Mouse (Mus musculus) bone marrow, adult 2 months (tissue): ENCODE measurements around the gene Tmc2. TPM values are rescaled to one million over a fixed set of nuclear protein-coding genes. Genes with fewer than 3 reads are reported as not detected.

Source experiments
- H3K27ac ChIP-seq: fragments of 200-500 bp; 2 replicates; pipeline ENCODE4 v1.5.1; 2012; ENCODE audit warnings: low read depth, mild to moderate bottlenecking, control low read depth, inconsistent platforms, low read length; ENCODE audit not compliant: control insufficient read depth, poor library complexity, insufficient read depth
- H3K4me1 ChIP-seq: fragments of 200-500 bp; 2 replicates; pipeline ENCODE4 v1.6.1; 2011; ENCODE audit warnings: low read length; ENCODE audit not compliant: control insufficient read depth, insufficient read depth
- H3K4me3 ChIP-seq: fragments of 200-500 bp; replicated peaks from 2 replicates; pipeline ENCODE3; 2011; ENCODE audit warnings: mild to moderate bottlenecking, low read depth, low read length, control low read depth; ENCODE audit not compliant: control insufficient read depth
- CTCF ChIP-seq: fragments of 200-500 bp; IDR thresholded peaks from 2 replicates; pipeline ENCODE4 v1.5.1; 2011; ENCODE audit warnings: low read length, control low read depth; ENCODE audit not compliant: control insufficient read depth, insufficient read depth
- POLR2A ChIP-seq: fragments of 200-500 bp; IDR thresholded peaks from 2 replicates; pipeline ENCODE4 v1.6.1; 2011; ENCODE audit warnings: low read depth, mild to moderate bottlenecking, control low read depth, low read length, borderline replicate concordance; ENCODE audit not compliant: control insufficient read depth
- WGBS: fragments of 180-500 bp; shearing (Covaris S2); methylation state at CpG from one replicate; pipeline ENCODE4 v1.1.7; 2018; 5-methylcytosine and 5-hydroxymethylcytosine counted together
- polyA plus RNA-seq: library from polyadenylated mRNA; stranded (reverse); fragments of >200 nt; gene quantifications from 2 replicates; pipeline ENCODE4 v1.2.4, GENCODE M21; 2011; ENCODE audit warnings: low replicate concordance; ENCODE audit not compliant: missing spikeins, insufficient read depth, insufficient read length

Tmc2 gene
- polyA plus RNA-seq, 1 experiment: not detected

GRCm38 (mm10) chr2:130265520-130265919 is 70.5 kb downstream of the Tmc2 start:
- no peaks in the 10 kb centered on the region; the same call in 1 of the 2 replicates for H3K4me1 ChIP-seq
- no peak overlapping the region for H3K27ac ChIP-seq
- H3K4me3 ChIP-seq: no peak overlapping the region
- TF ChIP-seq CTCF: no peak
- no peak for TF ChIP-seq POLR2A
- 65% methylated on average over 1 of the region's 1 CpGs for WGBS

DNA sequence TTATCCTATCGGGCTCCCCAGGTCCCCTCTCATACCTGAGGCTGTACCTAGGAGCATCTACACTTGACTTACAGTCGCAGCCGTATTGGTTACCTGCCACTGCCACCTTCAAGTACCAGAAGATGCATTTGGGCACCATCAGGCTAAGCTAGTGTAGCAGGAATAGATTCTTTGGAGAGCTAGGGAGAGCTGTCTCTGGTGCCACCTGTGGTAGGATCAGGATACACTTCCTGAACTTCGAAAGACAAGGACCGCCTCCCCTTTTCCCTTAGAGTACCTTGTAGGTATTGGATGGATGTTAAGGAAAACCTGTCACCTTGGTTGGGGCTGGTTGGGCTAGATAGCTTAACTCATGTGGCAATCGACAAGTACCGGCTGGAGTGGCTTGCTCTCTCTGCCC is 73.1 kb downstream of the Tmc2 start:
- 76% methylated on average over 7 of the region's 7 CpGs for WGBS
- Histone ChIP-seq H3K27ac (no peak overlapping the region), H3K4me3 (no peak overlapping the region), H3K4me1 (no peaks in the 10 kb centered on the region; the same call in 1 of the 2 replicates)
- TF ChIP-seq CTCF: no peak

GRCm38 (mm10) chr2:130273732-130274131 is 78.7 kb downstream of the Tmc2 start:
- Histone ChIP-seq H3K4me1 (peaks cover 3% of the 10 kb centered on the region; the same call in 1 of the 2 replicates), H3K27ac (peak overlapping the region; percentile 74), H3K4me3 (peak overlapping the region; percentile 88)
- no peak for TF ChIP-seq CTCF
- no peak for TF ChIP-seq POLR2A
- WGBS: 1% methylated on average over 14 of the region's 14 CpGs

- peak within 1 kb of the TSS; percentile 74 for H3K27ac ChIP-seq
- under 1% methylated on average over 68 of the region's 68 CpGs for WGBS
- H3K4me1 ChIP-seq: peaks cover 3% of the 10 kb centered on the region; the same call in 1 of the 2 replicates
- TF ChIP-seq CTCF (peak; percentile 13; the same call in 1 of the 2 replicates), POLR2A (peak; percentile 98)
- H3K4me3 ChIP-seq: peak within 1 kb of the TSS; percentile 92
Observed at GRCm38 (mm10) chr2:130274149-130274861, 79.3 kb downstream of the Tmc2 start, which contains the start of gene Nop56. Nop56 (plus strand) TSS chr2:130274430.

GRCm38 (mm10) chr2:130274862-130275261 is 79.9 kb downstream of the Tmc2 start:
- Histone ChIP-seq H3K4me1 (peaks cover 3% of the 10 kb centered on the region; the same call in 1 of the 2 replicates), H3K4me3 (peak overlapping the region; percentile 92), H3K27ac (no peak overlapping the region)
- WGBS: 2% methylated on average over 10 of the region's 10 CpGs
- TF ChIP-seq POLR2A (no peak), CTCF (no peak)

GRCm38 (mm10) chr2:130275649-130276048 is 80.7 kb downstream of the Tmc2 start:
- peak overlapping the region; percentile 18 for H3K4me3 ChIP-seq
- no peak for TF ChIP-seq POLR2A
- TF ChIP-seq CTCF: peak; percentile 71
- 39% methylated on average over 6 of the region's 6 CpGs for WGBS
- peaks cover 3% of the 10 kb centered on the region; the same call in 1 of the 2 replicates for H3K4me1 ChIP-seq
- H3K27ac ChIP-seq: no peak overlapping the region

- peaks cover 3% of the 10 kb centered on the region; the same call in 1 of the 2 replicates for H3K4me1 ChIP-seq
- TF ChIP-seq CTCF (no peak), POLR2A (no peak)
- H3K27ac ChIP-seq: no peak overlapping the region
- WGBS: 57% methylated on average over 8 of the region's 8 CpGs
- H3K4me3 ChIP-seq: no peak overlapping the region
Observed at GRCm38 (mm10) chr2:130279600-130280091, 84.7 kb downstream of the Tmc2 start.

DNA sequence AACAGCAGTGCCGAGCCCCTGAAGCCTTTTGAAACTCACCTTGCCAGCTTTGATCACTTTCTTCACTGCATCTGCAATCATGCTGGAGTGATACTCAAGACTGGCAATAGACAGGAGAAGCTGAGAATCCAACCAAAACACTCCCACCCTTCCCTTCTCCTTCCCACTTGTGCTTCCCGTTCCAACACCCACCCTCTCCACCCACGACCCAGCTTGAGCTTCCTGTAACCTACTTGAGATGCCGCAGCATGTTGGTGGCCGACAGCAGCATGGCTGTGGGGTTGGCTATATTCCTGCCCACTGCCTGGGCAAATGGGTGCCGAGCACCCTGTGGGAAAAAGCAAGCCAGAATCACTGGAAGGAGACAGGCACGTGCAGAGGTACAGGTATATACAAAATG is 85.2 kb downstream of the Tmc2 start:
- Histone ChIP-seq H3K27ac (no peak overlapping the region), H3K4me1 (peaks cover 3% of the 10 kb centered on the region; the same call in 1 of the 2 replicates), H3K4me3 (no peak overlapping the region)
- no peak for TF ChIP-seq CTCF
- TF ChIP-seq POLR2A: no peak
- 60% methylated on average over 7 of the region's 7 CpGs for WGBS
